Mouse (Mus musculus) kidney, embryonic 16.5 days (tissue): ENCODE data around the gene Fcgr3. TPM values are rescaled to one million over a fixed set of nuclear protein-coding genes. Genes with fewer than 3 reads are reported as not detected.

Experiments used
- microRNA-seq: library from miRNA; unstranded; fragments of <30 nt; microRNA quantifications from one replicate; pipeline ENCODE4, GENCODE M21; 2016
- polyA plus RNA-seq: library from polyadenylated mRNA; unstranded; fragments of >200 nt; fragmentation: Nextera tagmentation; extraction: Ambion mirVana; gene quantifications from 2 replicates; pipeline ENCODE4 v1.2.1, GENCODE M21; 2015

Fcgr3 gene
- polyA plus RNA-seq, 1 experiment from 2014 or later: 9.0 TPM

Small RNAs within 50 kb of the gene (microRNA-seq; reads per million reads assigned to microRNA genes)
- gene Gm27552 (not detected), gene Gm27844 (not detected), gene Mir6546 (2.7 reads per million, percentile 12 among the genes with 10 or more reads in this experiment)

Other genes with a start within 250 kb of the Fcgr3 start
- 8.7 and 9.6 TPM in 2 replicates for gene Atf6, start 197.2 kb downstream of the Fcgr3 start, polyA plus RNA-seq
- gene Gm26620, start 179.9 kb downstream of the Fcgr3 start, polyA plus RNA-seq: 0.58 and 0.64 TPM in 2 replicates
- 39.5 and 40.5 TPM in 2 replicates for gene Dusp12, start 179.4 kb downstream of the Fcgr3 start, polyA plus RNA-seq
- 0.18 and 0.24 TPM in 2 replicates for gene Fcrlb, start 152.0 kb downstream of the Fcgr3 start, polyA plus RNA-seq
- not detected in 2 replicates for gene Fcrla, start 137.4 kb downstream of the Fcgr3 start, polyA plus RNA-seq
- 2.6 and 3.9 TPM in 2 replicates for gene Fcgr2b, start 88.4 kb downstream of the Fcgr3 start, polyA plus RNA-seq
- 0.87 and 1.3 TPM in 2 replicates for gene Fcgr4, start 46.0 kb downstream of the Fcgr3 start, polyA plus RNA-seq
- gene Cfap126, start 49.0 kb upstream of the Fcgr3 start, polyA plus RNA-seq: 2.9 and 3.0 TPM in 2 replicates
- gene Sdhc, start 85.7 kb upstream of the Fcgr3 start, polyA plus RNA-seq: 340 TPM in 2 replicates
- 0.57 and 0.68 TPM in 2 replicates for gene Mpz, start 85.8 kb upstream of the Fcgr3 start, polyA plus RNA-seq
- gene Pcp4l1, start 131.3 kb upstream of the Fcgr3 start, polyA plus RNA-seq: 3.7 and 5.1 TPM in 2 replicates
- gene Nr1i3, start 149.0 kb upstream of the Fcgr3 start, polyA plus RNA-seq: 0.67 and 0.89 TPM in 2 replicates
- 40.6 and 44.1 TPM in 2 replicates for gene Tomm40l, start 157.6 kb upstream of the Fcgr3 start, polyA plus RNA-seq
- 22.4 and 32.2 TPM in 2 replicates for gene Apoa2, start 160.1 kb upstream of the Fcgr3 start, polyA plus RNA-seq
- gene Fcer1g, start 169.4 kb upstream of the Fcgr3 start, polyA plus RNA-seq: 35.0 and 37.2 TPM in 2 replicates
- 13.4 and 15.2 TPM in 2 replicates for gene Adamts4, start 185.5 kb upstream of the Fcgr3 start, polyA plus RNA-seq
- gene Ndufs2, start 186.5 kb upstream of the Fcgr3 start, polyA plus RNA-seq: 311 and 368 TPM in 2 replicates
- 92.2 and 99.1 TPM in 2 replicates for gene B4galt3, start 205.4 kb upstream of the Fcgr3 start, polyA plus RNA-seq
- gene Ppox, start 216.3 kb upstream of the Fcgr3 start, polyA plus RNA-seq: 69.2 and 77.2 TPM in 2 replicates
- gene Usp21, start 223.1 kb upstream of the Fcgr3 start, polyA plus RNA-seq: 101 and 103 TPM in 2 replicates
- 102 and 111 TPM in 2 replicates for gene Ufc1, start 230.1 kb upstream of the Fcgr3 start, polyA plus RNA-seq